Mouse (Mus musculus): ENCODE results near the gene Map3k5. TPM values are rescaled to one million over a fixed set of nuclear protein-coding genes. Genes with fewer than 3 reads are reported as not detected.

The Map3k5 gene
- total and polyA plus RNA-seq, 2 experiments from 2014 or later: 1.5 to 5.3 TPM

GRCm38 (mm10) chr10:20044051-20044450, 109.8 kb downstream of the Map3k5 start:
- Histone ChIP-seq H3K36me3 (ENCODE audit: insufficient read depth, low read length) (no peaks in the 10 kb centered on the region), H3K27ac (ENCODE audit: low read depth, low read length) (no peak overlapping the region), H3K9ac (replicated peaks; ENCODE audit: low read length, poor library complexity, severe bottlenecking) (no peak overlapping the region), H3K9me3 (ENCODE audit: low read length) (no peaks in the 10 kb centered on the region), H3K4me1 (ENCODE audit: insufficient read depth, low read length) (no peaks in the 10 kb centered on the region), H3K27me3 (ENCODE audit: insufficient read depth, low read length) (no peaks in the 10 kb centered on the region), H3K4me2 (ENCODE audit: low read depth, low read length, poor library complexity, severe bottlenecking) (no peak overlapping the region), H3K4me3 (ENCODE audit: low read depth, low read length) (no peak overlapping the region)
- whole genome bisulfite sequencing: 96% methylated on average over 2 of the region's 2 CpGs
- ATAC-seq (ENCODE audit: low FRiP score): no peak
- no peak for DNase-seq (ENCODE audit: low spot score)
- no peak for TF ChIP-seq CTCF (IDR thresholded peaks at IDR 0.05)

GRCm38 (mm10) chr10:20045733-20046495, 111.6 kb downstream of the Map3k5 start:
- Histone ChIP-seq H3K4me3 (ENCODE audit: low read depth, low read length) (no peak overlapping the region), H3K9me3 (ENCODE audit: low read length) (no peaks in the 10 kb centered on the region), H3K4me2 (ENCODE audit: low read depth, low read length, poor library complexity, severe bottlenecking) (no peak overlapping the region), H3K4me1 (ENCODE audit: insufficient read depth, low read length) (no peaks in the 10 kb centered on the region), H3K36me3 (ENCODE audit: insufficient read depth, low read length) (no peaks in the 10 kb centered on the region), H3K9ac (replicated peaks; ENCODE audit: low read length, poor library complexity, severe bottlenecking) (no peak overlapping the region), H3K27me3 (ENCODE audit: insufficient read depth, low read length) (no peaks in the 10 kb centered on the region), H3K27ac (ENCODE audit: low read depth, low read length) (no peak overlapping the region)
- 53% methylated on average over 4 of the region's 4 CpGs for WGBS
- peak; percentile 81 for DNase-seq (ENCODE audit: low spot score)
- no peak for ATAC-seq (ENCODE audit: low FRiP score)
- TF ChIP-seq CTCF (IDR thresholded peaks at IDR 0.05): no peak

GRCm38 (mm10) chr10:20056859-20057644, 122.8 kb downstream of the Map3k5 start:
- ATAC-seq (ENCODE audit: low FRiP score) (no peak), DNase-seq (ENCODE audit: low spot score) (no peak)
- no peak overlapping the region for H3K27ac ChIP-seq (ENCODE audit: low read depth, low read length)
- 90% methylated on average over 14 of the region's 14 CpGs for WGBS
- H3K4me2 ChIP-seq (ENCODE audit: low read depth, low read length, poor library complexity, severe bottlenecking): no peak overlapping the region
- H3K27me3 ChIP-seq (ENCODE audit: insufficient read depth, low read length): no peaks in the 10 kb centered on the region
- TF ChIP-seq CTCF (IDR thresholded peaks at IDR 0.05): no peak
- no peak overlapping the region for H3K4me3 ChIP-seq (ENCODE audit: low read depth, low read length)
- no peaks in the 10 kb centered on the region for H3K36me3 ChIP-seq (ENCODE audit: insufficient read depth, low read length)
- no peaks in the 10 kb centered on the region for H3K9me3 ChIP-seq (ENCODE audit: low read length)
- H3K9ac ChIP-seq (replicated peaks; ENCODE audit: low read length, poor library complexity, severe bottlenecking): no peak overlapping the region
- no peaks in the 10 kb centered on the region for H3K4me1 ChIP-seq (ENCODE audit: insufficient read depth, low read length)

- Histone ChIP-seq H3K9ac (replicated peaks; ENCODE audit: low read length, poor library complexity, severe bottlenecking) (no peak overlapping the region), H3K27me3 (ENCODE audit: insufficient read depth, low read length) (no peaks in the 10 kb centered on the region)
- no peak for TF ChIP-seq CTCF (IDR thresholded peaks at IDR 0.05)
These were observed 123.8 kb downstream of the Map3k5 start for GRCm38 (mm10) chr10:20058031-20058430.

GRCm38 (mm10) chr10:20058841-20059240, 124.6 kb downstream of the Map3k5 start:
- Histone ChIP-seq H3K27me3 (ENCODE audit: insufficient read depth, low read length) (no peaks in the 10 kb centered on the region), H3K36me3 (ENCODE audit: insufficient read depth, low read length) (no peaks in the 10 kb centered on the region), H3K9me3 (ENCODE audit: low read length) (no peaks in the 10 kb centered on the region), H3K9ac (replicated peaks; ENCODE audit: low read length, poor library complexity, severe bottlenecking) (no peak overlapping the region), H3K4me2 (ENCODE audit: low read depth, low read length, poor library complexity, severe bottlenecking) (no peak overlapping the region), H3K4me1 (ENCODE audit: insufficient read depth, low read length) (no peaks in the 10 kb centered on the region), H3K4me3 (ENCODE audit: low read depth, low read length) (no peak overlapping the region), H3K27ac (ENCODE audit: low read depth, low read length) (no peak overlapping the region)
- no peak for TF ChIP-seq CTCF (IDR thresholded peaks at IDR 0.05)
- DNase-seq (ENCODE audit: low spot score): no peak
- no peak for ATAC-seq (ENCODE audit: low FRiP score)
- WGBS: 82% methylated on average over 10 of the region's 10 CpGs

More at GRCm38 (mm10) chr10:20058031-20058430, 123.8 kb downstream of the Map3k5 start:
- Histone ChIP-seq H3K36me3 (ENCODE audit: insufficient read depth, low read length) (no peaks in the 10 kb centered on the region), H3K4me3 (ENCODE audit: low read depth, low read length) (no peak overlapping the region), H3K4me1 (ENCODE audit: insufficient read depth, low read length) (no peaks in the 10 kb centered on the region), H3K27ac (ENCODE audit: low read depth, low read length) (no peak overlapping the region), H3K9me3 (ENCODE audit: low read length) (no peaks in the 10 kb centered on the region), H3K4me2 (ENCODE audit: low read depth, low read length, poor library complexity, severe bottlenecking) (no peak overlapping the region)
- ATAC-seq (ENCODE audit: low FRiP score) (no peak), DNase-seq (ENCODE audit: low spot score) (no peak)
- 92% methylated on average over 10 of the region's 10 CpGs for WGBS

Data from midbrain, postnatal 0 days (tissue).